Mouse (Mus musculus): ENCODE measurements around the gene Lypd5. TPM values are rescaled to one million over a fixed set of nuclear protein-coding genes. Genes with fewer than 3 reads are reported as not detected.
A peak's percentile ranks its signal among the peaks of the same experiment; 100 is the strongest.
"Not testable (repeated sequence)": the region's sequence is repeated elsewhere in the genome, so short reads cannot be mapped to it uniquely, and the experiment has no call there.

Gene Lypd5
- polyA plus RNA-seq, 1 experiment from 2014 or later, result not detected

- Histone ChIP-seq H3K4me1 (ENCODE audit: control insufficient read depth, insufficient read depth, low read length) (no peaks in the 10 kb centered on the region), H3K9ac (ENCODE audit: low read depth, low read length) (no peak overlapping the region), H3K27me3 (ENCODE audit: control insufficient read depth, insufficient read depth, low read length) (no peaks in the 10 kb centered on the region), H3K27ac (ENCODE audit: low read depth, low read length) (no peak overlapping the region), H3K9me3 (replicated peaks; ENCODE audit: control insufficient read depth, low read length) (no peaks in the 10 kb centered on the region), H3K4me3 (ENCODE audit: low read depth, low read length) (no peak overlapping the region), H3K4me2 (no peak overlapping the region), H3K36me3 (ENCODE audit: control insufficient read depth, insufficient read depth, low read length) (no peaks in the 10 kb centered on the region)
- no peak for ATAC-seq (replicated peaks; ENCODE audit: insufficient number of reproducible peaks, low FRiP score, low TSS enrichment)
- WGBS (ENCODE audit: insufficient replicate concordance), result 74% methylated on average over 3 of the region's 3 CpGs
These were observed 45.1 kb downstream of the Lypd5 start for GRCm38 (mm10) chr7:24394054-24394453.

DNA sequence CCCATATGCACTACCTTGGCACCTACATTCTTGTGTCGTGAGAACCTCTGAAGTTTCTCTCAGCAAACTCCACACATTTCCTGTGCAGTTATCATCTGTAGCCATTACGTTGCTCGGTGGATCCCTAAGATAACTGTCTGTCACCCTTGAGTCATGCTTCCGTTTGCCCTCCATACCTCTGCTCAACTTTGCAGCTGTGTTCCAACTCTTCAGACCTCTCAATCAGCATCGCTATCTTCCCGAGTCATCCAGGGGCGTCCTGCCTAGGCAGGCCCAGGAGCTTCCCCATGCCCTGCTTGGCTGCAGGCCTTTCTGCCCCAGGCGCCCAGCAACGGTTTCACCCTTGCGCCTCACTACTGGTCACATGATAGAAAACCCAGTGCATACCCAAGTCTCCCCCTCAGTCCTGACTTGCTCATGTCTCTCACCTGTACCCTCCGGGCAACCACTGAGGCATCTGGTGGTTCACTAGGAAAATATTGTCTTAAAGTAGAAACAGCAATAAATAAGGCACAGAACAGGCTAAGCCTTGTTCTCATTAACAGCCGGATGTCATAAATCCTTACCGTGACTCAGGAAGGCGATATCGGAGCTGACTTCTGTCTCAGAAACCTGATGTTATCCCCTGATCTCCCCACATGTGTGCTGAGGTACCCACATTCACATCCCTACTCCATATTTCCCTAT, 45.6 kb downstream of the Lypd5 start:
- H3K36me3 ChIP-seq (ENCODE audit: control insufficient read depth, insufficient read depth, low read length), result no peaks in the 10 kb centered on the region
- H3K9me3 ChIP-seq (replicated peaks; ENCODE audit: control insufficient read depth, low read length), result no peaks in the 10 kb centered on the region
- no peak overlapping the region for H3K4me2 ChIP-seq
- H3K4me1 ChIP-seq (ENCODE audit: control insufficient read depth, insufficient read depth, low read length), result no peaks in the 10 kb centered on the region
- H3K9ac ChIP-seq (ENCODE audit: low read depth, low read length), result no peak overlapping the region
- no peak for ATAC-seq (replicated peaks; ENCODE audit: insufficient number of reproducible peaks, low FRiP score, low TSS enrichment)
- H3K4me3 ChIP-seq (ENCODE audit: low read depth, low read length), result no peak overlapping the region
- 64% methylated on average over 15 of the region's 15 CpGs for WGBS (ENCODE audit: insufficient replicate concordance)
- no peaks in the 10 kb centered on the region for H3K27me3 ChIP-seq (ENCODE audit: control insufficient read depth, insufficient read depth, low read length)
- H3K27ac ChIP-seq (ENCODE audit: low read depth, low read length), result no peak overlapping the region

DNA sequence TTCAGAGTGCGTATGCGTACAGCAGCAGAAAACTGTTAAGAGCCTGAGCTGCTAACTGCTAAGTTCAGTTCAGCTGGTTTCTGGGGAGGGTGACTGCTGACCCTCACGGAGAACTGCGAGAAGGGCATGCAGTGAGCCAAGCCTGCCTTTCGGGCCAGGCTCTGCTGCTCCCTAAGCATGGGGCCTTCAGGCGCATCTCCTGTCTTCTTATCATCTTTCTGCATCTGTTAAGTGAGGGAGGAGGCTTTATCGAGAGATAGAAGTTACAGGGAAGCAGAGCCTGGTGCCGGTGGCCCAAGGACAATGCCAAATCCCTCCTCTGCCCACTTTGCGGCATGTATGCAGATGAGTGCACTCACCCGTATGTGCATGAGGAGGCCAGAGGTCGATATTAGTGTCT, 47.8 kb downstream of the Lypd5 start:
- H3K9ac ChIP-seq (ENCODE audit: low read depth, low read length), result no peak overlapping the region

DNA sequence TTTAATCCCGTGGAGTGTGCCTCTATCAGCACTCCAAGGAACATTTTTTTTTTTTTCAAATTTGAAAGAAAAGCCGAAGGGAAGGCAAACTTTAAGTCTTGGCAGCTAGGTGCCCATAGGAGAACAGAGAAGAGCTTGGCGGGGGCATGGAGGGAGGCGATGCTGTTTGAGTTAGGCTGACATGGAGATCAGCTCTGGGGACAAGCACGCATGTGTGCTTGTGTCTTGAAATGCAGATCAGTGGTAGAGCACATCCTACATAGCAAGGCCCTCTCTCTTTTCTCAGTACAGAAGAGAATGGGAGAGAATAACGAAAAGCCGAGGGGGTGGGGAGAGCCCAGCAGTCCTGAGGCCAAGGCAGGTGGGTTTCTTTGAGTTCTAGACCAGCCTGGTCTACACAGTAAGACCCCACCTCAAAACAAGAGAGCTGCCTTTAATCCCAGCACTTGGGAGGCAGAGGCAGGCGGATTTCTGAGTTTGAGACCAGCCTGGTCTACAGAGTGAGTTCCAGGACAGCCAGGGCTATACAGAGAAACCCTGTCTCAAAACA, 49.4 kb downstream of the Lypd5 start:
- Histone ChIP-seq H3K9ac (ENCODE audit: low read depth, low read length) (no peak overlapping the region), H3K4me2 (peak overlapping the region; percentile 77), H3K27me3 (ENCODE audit: control insufficient read depth, insufficient read depth, low read length) (no peaks in the 10 kb centered on the region), H3K4me3 (ENCODE audit: low read depth, low read length) (no peak overlapping the region), H3K36me3 (ENCODE audit: control insufficient read depth, insufficient read depth, low read length) (peaks cover 5% of the 10 kb centered on the region), H3K9me3 (replicated peaks; ENCODE audit: control insufficient read depth, low read length) (peaks cover 2% of the 10 kb centered on the region), H3K27ac (ENCODE audit: low read depth, low read length) (no peak overlapping the region), H3K4me1 (ENCODE audit: control insufficient read depth, insufficient read depth, low read length) (no peaks in the 10 kb centered on the region)
- 92% methylated on average over 8 of the region's 8 CpGs for WGBS (ENCODE audit: insufficient replicate concordance)
- ATAC-seq (replicated peaks; ENCODE audit: insufficient number of reproducible peaks, low FRiP score, low TSS enrichment), result no peak

More for the DNA sequence above, 47.8 kb downstream of the Lypd5 start:
- Histone ChIP-seq H3K27ac (ENCODE audit: low read depth, low read length) (no peak overlapping the region), H3K4me3 (ENCODE audit: low read depth, low read length) (no peak overlapping the region), H3K27me3 (ENCODE audit: control insufficient read depth, insufficient read depth, low read length) (no peaks in the 10 kb centered on the region), H3K9me3 (replicated peaks; ENCODE audit: control insufficient read depth, low read length) (no peaks in the 10 kb centered on the region), H3K4me1 (ENCODE audit: control insufficient read depth, insufficient read depth, low read length) (no peaks in the 10 kb centered on the region), H3K36me3 (ENCODE audit: control insufficient read depth, insufficient read depth, low read length) (no peaks in the 10 kb centered on the region), H3K4me2 (no peak overlapping the region)
- WGBS (ENCODE audit: insufficient replicate concordance), result 69% methylated on average over 11 of the region's 11 CpGs
- ATAC-seq (replicated peaks; ENCODE audit: insufficient number of reproducible peaks, low FRiP score, low TSS enrichment), result no peak

DNA sequence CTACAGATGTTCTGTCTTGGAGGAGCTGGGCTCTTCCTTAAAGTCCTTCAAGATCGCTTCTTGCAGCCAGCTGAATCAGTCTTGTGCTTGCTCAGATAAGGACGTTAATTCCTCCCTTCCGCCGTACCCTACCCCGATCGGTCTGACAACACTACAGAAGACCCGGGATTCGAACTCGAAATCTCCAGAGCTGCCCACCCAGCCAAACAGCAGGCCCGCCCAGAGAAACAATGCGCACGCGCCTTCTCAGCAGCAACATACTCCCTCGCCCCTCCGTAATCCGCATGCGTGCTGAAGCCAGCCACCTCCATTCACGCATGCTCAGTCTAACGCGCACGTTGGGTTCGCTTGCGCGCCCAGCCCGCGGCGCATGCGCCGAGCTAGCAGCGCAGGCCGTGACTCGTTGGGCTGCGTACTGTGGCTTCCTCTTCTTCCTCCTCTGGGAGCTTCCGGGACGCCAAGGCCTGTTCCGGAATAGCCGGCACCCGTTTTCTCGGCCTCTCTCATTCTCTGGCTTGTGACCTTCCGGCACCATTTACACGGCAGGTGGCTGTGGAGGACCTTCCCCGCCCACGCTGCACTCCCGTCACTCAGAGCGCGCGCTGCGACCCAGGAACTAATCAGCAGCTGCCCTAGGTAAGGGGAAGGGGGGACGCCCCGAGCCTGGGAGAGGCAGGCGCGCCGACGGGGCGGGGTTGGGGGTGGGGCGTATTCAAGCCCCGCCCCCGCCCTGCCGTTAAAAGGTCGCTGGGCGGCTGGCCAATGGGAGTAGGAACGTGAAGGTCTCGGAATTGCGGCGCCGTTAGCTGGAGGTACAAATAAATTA, 50.5 kb downstream of the Lypd5 start, which contains the start of gene Smg9:
Smg9 (plus strand) TSS at position 364 of the 826 bp plus-strand sequence.
- H3K27me3 ChIP-seq (ENCODE audit: control insufficient read depth, insufficient read depth, low read length), result no peaks in the 10 kb centered on the region
- H3K36me3 ChIP-seq (ENCODE audit: control insufficient read depth, insufficient read depth, low read length), result peaks cover 7% of the 10 kb centered on the region
- peaks cover 2% of the 10 kb centered on the region for H3K9me3 ChIP-seq (replicated peaks; ENCODE audit: control insufficient read depth, low read length)
- peak within 1 kb of the TSS; percentile 77 for H3K4me2 ChIP-seq
- peak within 1 kb of the TSS; percentile 86 for H3K9ac ChIP-seq (ENCODE audit: low read depth, low read length)
- 2% methylated on average over 66 of the region's 66 CpGs for WGBS (ENCODE audit: insufficient replicate concordance)
- H3K4me1 ChIP-seq (ENCODE audit: control insufficient read depth, insufficient read depth, low read length), result no peaks in the 10 kb centered on the region
- ATAC-seq (replicated peaks; ENCODE audit: insufficient number of reproducible peaks, low FRiP score, low TSS enrichment), result peak; percentile 92
- peak within 1 kb of the TSS; percentile 70 for H3K4me3 ChIP-seq (ENCODE audit: low read depth, low read length)
- peak within 1 kb of the TSS; percentile 98 for H3K27ac ChIP-seq (ENCODE audit: low read depth, low read length)

DNA sequence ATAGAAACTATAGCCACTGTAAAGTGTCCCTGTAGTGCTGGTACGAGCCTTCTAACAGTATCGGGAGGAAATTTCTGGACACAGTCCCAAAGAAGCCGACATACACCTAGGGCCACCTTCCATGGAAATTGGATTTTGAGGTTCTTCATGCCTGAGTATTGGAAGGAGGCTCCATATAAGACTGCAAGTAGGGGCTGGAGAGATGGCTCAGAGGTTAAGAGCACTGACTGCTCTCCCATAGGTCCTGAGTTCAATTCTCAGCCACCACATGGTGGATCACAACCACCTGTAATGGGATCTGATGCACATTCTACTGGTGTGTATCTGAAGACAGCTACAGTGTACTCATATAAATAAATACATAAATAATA, 51.1 kb downstream of the Lypd5 start:
- H3K4me3 ChIP-seq (ENCODE audit: low read depth, low read length), result peak overlapping the region; percentile 70
- no peaks in the 10 kb centered on the region for H3K4me1 ChIP-seq (ENCODE audit: control insufficient read depth, insufficient read depth, low read length)
- WGBS (ENCODE audit: insufficient replicate concordance), result 12% methylated on average over 3 of the region's 3 CpGs
- H3K9ac ChIP-seq (ENCODE audit: low read depth, low read length), result peak overlapping the region; percentile 86
- H3K27me3 ChIP-seq (ENCODE audit: control insufficient read depth, insufficient read depth, low read length), result no peaks in the 10 kb centered on the region
- peaks cover 12% of the 10 kb centered on the region for H3K36me3 ChIP-seq (ENCODE audit: control insufficient read depth, insufficient read depth, low read length)
- peak overlapping the region; percentile 98 for H3K27ac ChIP-seq (ENCODE audit: low read depth, low read length)
- H3K4me2 ChIP-seq, result peak overlapping the region; percentile 77
- peaks cover 2% of the 10 kb centered on the region for H3K9me3 ChIP-seq (replicated peaks; ENCODE audit: control insufficient read depth, low read length)
- ATAC-seq (replicated peaks; ENCODE audit: insufficient number of reproducible peaks, low FRiP score, low TSS enrichment), result no peak

DNA sequence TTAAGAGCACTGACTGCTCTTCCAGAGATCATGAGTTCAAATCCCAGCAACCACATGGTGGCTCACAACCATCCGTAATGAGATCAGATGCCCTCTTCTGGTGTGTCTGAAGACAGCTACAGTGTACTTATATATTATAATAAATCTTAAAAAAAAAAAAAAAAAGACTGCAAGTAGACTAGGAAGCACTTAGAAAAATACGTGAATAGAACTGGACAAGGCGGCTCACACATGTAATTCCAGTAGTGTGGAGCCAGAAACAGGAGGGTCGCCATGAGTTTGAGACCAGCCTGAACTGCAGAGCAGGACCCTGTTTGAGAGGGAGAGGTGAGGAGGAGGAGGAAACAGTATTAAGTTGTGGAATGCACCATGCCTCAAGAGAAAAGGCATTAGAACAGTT, 51.5 kb downstream of the Lypd5 start:
- H3K9me3 ChIP-seq (replicated peaks; ENCODE audit: control insufficient read depth, low read length); H3K27me3 ChIP-seq (ENCODE audit: control insufficient read depth, insufficient read depth, low read length); ATAC-seq (replicated peaks; ENCODE audit: insufficient number of reproducible peaks, low FRiP score, low TSS enrichment); H3K27ac ChIP-seq (ENCODE audit: low read depth, low read length); H3K9ac ChIP-seq (ENCODE audit: low read depth, low read length); H3K4me1 ChIP-seq (ENCODE audit: control insufficient read depth, insufficient read depth, low read length): not testable (repeated sequence)
- Histone ChIP-seq H3K4me3 (ENCODE audit: low read depth, low read length) (peak overlapping the region; percentile 70; the same call in 1 of the 2 replicates), H3K36me3 (ENCODE audit: control insufficient read depth, insufficient read depth, low read length) (peaks cover 12% of the 10 kb centered on the region), H3K4me2 (peak overlapping the region; percentile 77)
- 90% methylated on average over 4 of the region's 4 CpGs for WGBS (ENCODE audit: insufficient replicate concordance)

DNA sequence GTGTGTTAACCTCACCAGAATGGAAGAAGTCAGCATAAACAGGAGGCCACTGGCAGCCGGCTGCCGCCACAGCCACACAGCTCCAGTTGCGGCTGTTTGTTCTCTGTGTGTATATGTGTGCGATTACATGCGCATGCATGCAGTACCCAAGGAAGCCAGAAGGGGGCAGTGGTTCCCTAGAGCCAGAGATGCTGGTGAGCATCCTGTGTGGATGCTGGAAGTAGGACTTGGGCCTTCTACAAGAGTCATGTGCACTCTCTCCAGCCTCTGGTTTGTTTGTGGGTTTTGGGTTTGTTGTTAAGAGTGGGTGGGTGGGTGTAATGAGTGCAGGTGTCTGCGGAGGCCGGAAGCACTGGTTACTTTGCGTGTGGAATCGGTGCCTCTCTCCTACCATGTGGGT, 53.9 kb downstream of the Lypd5 start:
- WGBS (ENCODE audit: insufficient replicate concordance), result 98% methylated on average over 9 of the region's 9 CpGs
- Histone ChIP-seq H3K27me3 (ENCODE audit: control insufficient read depth, insufficient read depth, low read length) (no peaks in the 10 kb centered on the region), H3K9me3 (replicated peaks; ENCODE audit: control insufficient read depth, low read length) (peaks cover 2% of the 10 kb centered on the region), H3K9ac (ENCODE audit: low read depth, low read length) (no peak overlapping the region), H3K4me3 (ENCODE audit: low read depth, low read length) (no peak overlapping the region), H3K4me2 (no peak overlapping the region), H3K4me1 (ENCODE audit: control insufficient read depth, insufficient read depth, low read length) (no peaks in the 10 kb centered on the region), H3K27ac (ENCODE audit: low read depth, low read length) (no peak overlapping the region), H3K36me3 (ENCODE audit: control insufficient read depth, insufficient read depth, low read length) (peaks cover 16% of the 10 kb centered on the region)
- no peak for ATAC-seq (replicated peaks; ENCODE audit: insufficient number of reproducible peaks, low FRiP score, low TSS enrichment)
